Mouse (Mus musculus) kidney, adult 2 months (tissue): Measurements from ENCODE around the gene Psmd4.

ENCODE experiments used
- CTCF ChIP-seq: fragments of 200-500 bp; conservative IDR thresholded peaks from 2 replicates; pipeline ENCODE4 v1.5.1; 2011; ENCODE audit warnings: low read depth, mild to moderate bottlenecking, control low read depth, low read length, moderate library complexity, mixed read lengths; ENCODE audit not compliant: insufficient read depth, insufficient read length
- POLR2A ChIP-seq: fragments of 200-500 bp; IDR thresholded peaks from one replicate; pipeline ENCODE4 v1.6.1; 2011; ENCODE audit warnings: low read depth, low read length, control low read depth

DNA sequence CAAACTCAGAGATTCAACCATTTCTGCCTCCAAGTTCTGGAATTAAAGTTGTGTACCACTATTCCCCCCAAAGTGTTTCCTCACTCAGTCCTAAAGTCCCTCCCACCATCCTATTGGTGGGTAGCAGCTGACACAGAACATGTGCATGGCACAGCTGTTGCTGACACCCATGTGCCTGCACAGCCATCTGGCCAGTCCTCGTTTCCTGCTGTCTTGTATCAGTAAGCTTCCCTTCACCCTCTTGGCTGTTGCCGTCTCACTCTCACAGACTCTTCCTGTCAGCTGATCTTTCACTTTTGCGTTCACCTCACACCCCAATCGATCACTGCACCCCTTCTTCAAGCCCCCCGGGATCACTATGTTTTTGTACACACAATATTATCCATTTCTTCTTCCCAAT lies 14.7 kb downstream of the Psmd4 start:
- TF ChIP-seq POLR2A = no peak
- no peak for TF ChIP-seq CTCF
